Mouse (Mus musculus) heart, postnatal 0 days (tissue): ENCODE results near the gene Cgas. TPM values are rescaled to one million over a fixed set of nuclear protein-coding genes. Genes with fewer than 3 reads are reported as not detected.
A peak's percentile ranks its signal among the peaks of the same experiment; 100 is the strongest.

Source experiments
- ATAC-seq: fragments of 200-750 bp; cut with Nextera tagmentation; 2 replicates; pipeline ENCODE4 v1.8.0; 2017; ENCODE audit warnings: low read depth, moderate number of reproducible peaks, moderate library complexity; ENCODE audit not compliant: insufficient read depth
- DNase-seq: peaks from one replicate; pipeline ENCODE4 v3.0.0-alpha.2; 2016; ENCODE audit warnings: low spot score
- H3K27ac ChIP-seq: fragments of 300-500 bp; sonication (generic); 2 replicates; pipeline ENCODE4 v1.5.1; 2014; ENCODE audit warnings: low read depth, mild to moderate bottlenecking
- H3K27me3 ChIP-seq: fragments of 300-500 bp; sonication (generic); 2 replicates; pipeline ENCODE4 v1.6.1; 2014; ENCODE audit warnings: low read length, mixed read lengths; ENCODE audit not compliant: control insufficient read depth, insufficient read depth
- H3K36me3 ChIP-seq: fragments of 300-500 bp; sonication (generic); replicated peaks from 2 replicates; pipeline ENCODE4 v1.6.1; 2014; ENCODE audit warnings: low read length, mixed read lengths; ENCODE audit not compliant: control insufficient read depth, insufficient read depth
- H3K4me1 ChIP-seq: fragments of 300-500 bp; sonication (generic); 2 replicates; pipeline ENCODE4 v1.6.1; 2014; ENCODE audit warnings: antibody characterized with exemption; ENCODE audit not compliant: control insufficient read depth, insufficient read depth
- H3K4me2 ChIP-seq: fragments of 300-500 bp; sonication (generic); 2 replicates; pipeline ENCODE4 v1.6.1; 2014; ENCODE audit warnings: low read depth, mild to moderate bottlenecking, low read length, moderate library complexity
- H3K4me3 ChIP-seq: fragments of 300-500 bp; sonication (generic); 2 replicates; pipeline ENCODE4 v1.5.1; 2014; ENCODE audit warnings: low read depth, low read length
- H3K9ac ChIP-seq: fragments of 300-500 bp; sonication (generic); replicated peaks from 2 replicates; pipeline ENCODE4 v1.6.1; 2014; ENCODE audit warnings: low read depth, low read length, mixed read lengths
- H3K9me3 ChIP-seq: fragments of 300-500 bp; sonication (generic); replicated peaks from 2 replicates; pipeline ENCODE4 v1.6.1; 2016; ENCODE audit warnings: low read length; ENCODE audit not compliant: control insufficient read depth
- CTCF ChIP-seq: IDR thresholded peaks from 2 replicates; pipeline ENCODE4 v1.5.1; 2016; ENCODE audit warnings: antibody characterized with exemption, control low read depth, low read depth
- EP300 ChIP-seq: IDR thresholded peaks from 2 replicates; pipeline ENCODE4 v1.6.1; 2016; ENCODE audit warnings: antibody characterized with exemption, low read depth
- WGBS: fragments of 180-500 bp; shearing (Covaris S2); extraction: QIAGEN DNeasy Blood & Tissue Kit; methylation state at CpG from one replicate; pipeline ENCODE4 v1.1.7; 2014; 5-methylcytosine and 5-hydroxymethylcytosine counted together
- microRNA-seq: library from miRNA; unstranded; fragments of <30 nt; microRNA quantifications from one replicate; pipeline ENCODE4, GENCODE M21; 2016
- polyA plus RNA-seq: library from polyadenylated mRNA; unstranded; fragments of >200 nt; fragmentation: Nextera tagmentation; extraction: Ambion mirVana; gene quantifications from 2 replicates; pipeline ENCODE4 v1.2.1, GENCODE M21; 2015
- total RNA-seq: library from RNA; depleted of rRNA; stranded (reverse); fragments of >200 nt; gene quantifications from 2 replicates; pipeline ENCODE4 v1.2.3, GENCODE M21; 2014; ENCODE audit warnings: low replicate concordance; rRNA removed

Gene Cgas
- total and polyA plus RNA-seq, 2 experiments from 2014 or later: 0.83 to 1.5 TPM

DNA sequence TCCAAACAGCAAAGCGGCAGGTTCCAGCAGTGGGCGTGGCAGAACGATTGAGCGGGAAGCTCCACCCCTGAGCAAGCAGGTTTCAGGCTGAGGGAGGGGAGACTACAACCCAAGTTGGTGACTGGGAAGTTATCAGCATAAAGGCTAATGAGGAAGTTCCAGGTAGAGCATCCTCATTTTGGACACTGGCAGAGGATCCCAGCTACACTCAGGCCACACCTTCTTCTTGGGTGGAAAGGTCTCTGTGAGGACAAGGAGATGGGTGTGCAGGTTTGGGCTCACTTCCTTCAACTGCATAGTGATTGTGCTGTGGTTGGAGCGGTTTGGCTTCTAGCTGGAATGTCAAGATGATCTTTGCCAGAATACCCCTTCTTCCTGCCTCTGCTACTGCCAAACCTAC lies 53.1 kb downstream of the Cgas start:
- Histone ChIP-seq H3K9me3 (no peaks in the 10 kb centered on the region), H3K4me3 (no peak overlapping the region), H3K27ac (no peak overlapping the region), H3K4me2 (no peak overlapping the region), H3K9ac (no peak overlapping the region), H3K4me1 (no peaks in the 10 kb centered on the region), H3K36me3 (no peaks in the 10 kb centered on the region), H3K27me3 (peaks cover 30% of the 10 kb centered on the region)
- DNase-seq (no peak), ATAC-seq (no peak)
- TF ChIP-seq EP300 (no peak), CTCF (no peak)
- 51% methylated on average over 5 of the region's 5 CpGs for WGBS

DNA sequence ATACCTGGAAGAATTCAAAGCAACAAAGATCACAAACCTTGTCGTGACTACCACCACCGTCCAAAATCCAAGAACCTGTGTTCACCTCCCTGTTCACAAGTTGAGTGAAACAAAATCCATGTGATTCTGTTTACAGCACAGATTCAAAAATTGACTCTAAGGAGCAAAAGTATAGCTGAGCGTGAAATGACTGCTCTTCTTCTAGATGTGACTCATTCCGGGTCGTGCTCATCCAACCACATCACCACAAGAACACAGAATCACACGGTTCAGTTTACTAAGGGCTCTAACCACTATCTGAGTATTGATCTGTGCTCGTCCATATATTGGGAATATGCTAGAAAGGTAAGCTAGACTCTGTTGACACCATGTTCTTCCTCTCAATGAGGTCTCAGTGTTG lies 56.1 kb downstream of the Cgas start:
- Histone ChIP-seq H3K4me2 (no peak overlapping the region), H3K9me3 (no peaks in the 10 kb centered on the region), H3K4me1 (no peaks in the 10 kb centered on the region), H3K9ac (no peak overlapping the region), H3K27ac (no peak overlapping the region), H3K36me3 (no peaks in the 10 kb centered on the region), H3K27me3 (0 out of 2 replicates have a peak, but pooled peaks cover 5% of the 10 kb centered on the region), H3K4me3 (no peak overlapping the region)
- DNase-seq: no peak
- 80% methylated on average over 7 of the region's 7 CpGs for WGBS
- TF ChIP-seq CTCF (no peak), EP300 (no peak)
- ATAC-seq: no peak

DNA sequence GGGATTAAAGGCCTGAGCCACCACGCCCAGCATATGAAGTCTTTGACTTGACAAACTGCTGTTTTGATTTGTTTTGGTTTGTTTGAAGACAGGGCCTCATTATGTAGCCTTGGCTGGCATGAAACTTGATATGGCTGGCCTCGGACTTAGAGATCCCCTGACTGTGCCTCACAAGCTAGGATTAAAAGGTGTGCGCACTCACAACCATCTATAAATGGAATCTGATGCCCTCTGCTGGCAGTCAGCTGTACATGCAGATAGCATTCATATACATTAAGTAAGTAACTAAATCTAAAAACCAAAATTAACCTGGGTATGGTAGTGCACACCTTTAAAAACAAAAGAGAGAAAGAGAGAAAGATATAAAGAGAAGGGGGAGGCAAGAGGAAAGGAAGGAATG lies 57.1 kb downstream of the Cgas start:
- WGBS: 54% methylated on average over 3 of the region's 3 CpGs
- H3K4me2 ChIP-seq: no peak overlapping the region
- ATAC-seq (no peak), DNase-seq (no peak)
- TF ChIP-seq EP300 (no peak), CTCF (peak; percentile 45)
- no peaks in the 10 kb centered on the region for H3K27me3 ChIP-seq
- H3K9me3 ChIP-seq: no peaks in the 10 kb centered on the region
- H3K4me1 ChIP-seq: no peaks in the 10 kb centered on the region
- no peak overlapping the region for H3K27ac ChIP-seq
- H3K36me3 ChIP-seq: no peaks in the 10 kb centered on the region
- H3K9ac ChIP-seq: no peak overlapping the region
- H3K4me3 ChIP-seq: no peak overlapping the region

Small RNAs within 50 kb of the gene (microRNA-seq; reads per million reads assigned to microRNA genes)
- not detected for gene Gm26377

Other genes starting within 250 kb of the Cgas start
- gene Gsta1, start 212.6 kb downstream of the Cgas start, total RNA-seq: not detected in 2 replicates
- 0.45 TPM in 1 of 2 replicates, not detected in the other for gene Gsta1, start 212.6 kb downstream of the Cgas start, polyA plus RNA-seq
- 0.42 TPM in 1 of 2 replicates, not detected in the other for gene Gm3776, start 186.1 kb downstream of the Cgas start, total RNA-seq
- 0.40 TPM in 1 of 2 replicates, not detected in the other for gene Gm3776, start 186.1 kb downstream of the Cgas start, polyA plus RNA-seq
- not detected in 2 replicates for gene Gm10639, start 153.3 kb downstream of the Cgas start, total RNA-seq
- gene Gm10639, start 153.3 kb downstream of the Cgas start, polyA plus RNA-seq: not detected in 2 replicates
- not detected in 2 replicates for gene Omt2a, start 128.4 kb downstream of the Cgas start, total RNA-seq
- not detected in 2 replicates for gene Omt2a, start 128.4 kb downstream of the Cgas start, polyA plus RNA-seq
- not detected in 2 replicates for gene Omt2b, start 115.6 kb downstream of the Cgas start, total RNA-seq
- not detected in 2 replicates for gene Omt2b, start 115.6 kb downstream of the Cgas start, polyA plus RNA-seq
- not detected in 2 replicates for gene Gsta2, start 87.4 kb downstream of the Cgas start, total RNA-seq
- gene Gsta2, start 87.4 kb downstream of the Cgas start, polyA plus RNA-seq: not detected in 2 replicates
- gene Dppa5a, start 75.1 kb downstream of the Cgas start, total RNA-seq: not detected in 2 replicates
- not detected in 2 replicates for gene Dppa5a, start 75.1 kb downstream of the Cgas start, polyA plus RNA-seq
- gene Ooep, start 64.5 kb downstream of the Cgas start, total RNA-seq: 0.11 TPM in 1 of 2 replicates, not detected in the other
- 0.08 and 0.23 TPM in 2 replicates for gene Ooep, start 64.5 kb downstream of the Cgas start, polyA plus RNA-seq
- gene Ddx43, start 47.5 kb downstream of the Cgas start, total RNA-seq: not detected in 2 replicates
- gene Ddx43, start 47.5 kb downstream of the Cgas start, polyA plus RNA-seq: not detected in 2 replicates
- 22.4 and 27.3 TPM in 2 replicates for gene Mto1, start 5.0 kb upstream of the Cgas start, total RNA-seq
- gene Mto1, start 5.0 kb upstream of the Cgas start, polyA plus RNA-seq: 21.8 and 23.3 TPM in 2 replicates
- gene Gm17324, start 5.5 kb upstream of the Cgas start, total RNA-seq: not detected in 2 replicates
- gene Gm17324, start 5.5 kb upstream of the Cgas start, polyA plus RNA-seq: 0.63 and 0.74 TPM in 2 replicates
- gene Eef1a1, start 45.9 kb upstream of the Cgas start, total RNA-seq: 7,011 and 7,051 TPM in 2 replicates
- gene Eef1a1, start 45.9 kb upstream of the Cgas start, polyA plus RNA-seq: 2,146 and 2,221 TPM in 2 replicates
- gene Slc17a5, start 144.8 kb upstream of the Cgas start, total RNA-seq: 6.3 and 13.4 TPM in 2 replicates
- 7.3 and 8.0 TPM in 2 replicates for gene Slc17a5, start 144.8 kb upstream of the Cgas start, polyA plus RNA-seq
- 6.5 TPM in 2 replicates for gene Cd109, start 172.3 kb upstream of the Cgas start, total RNA-seq
- 3.0 and 3.3 TPM in 2 replicates for gene Cd109, start 172.3 kb upstream of the Cgas start, polyA plus RNA-seq